Mouse (Mus musculus) thymus, adult 18-20 months (tissue): ENCODE results near the gene Mettl16.

Source experiments
- DNase-seq, 2 experiments: peaks; one replicate each; pipeline ENCODE4 v3.0.0; 2022; ENCODE audit warnings: mixed read lengths in 2 of 2

Gene Mettl16

GRCm38 (mm10) chr11:74832503-74833143 is 62.0 kb downstream of the Mettl16 start:
- DNase-seq, result peak; percentile 58 to 70

GRCm38 (mm10) chr11:74833536-74834358 is 63.1 kb downstream of the Mettl16 start:
- no peak for DNase-seq

- no peak for DNase-seq
Observed at GRCm38 (mm10) chr11:74834359-74834638, 63.7 kb downstream of the Mettl16 start.

- no peak for DNase-seq
Observed at GRCm38 (mm10) chr11:74834650-74835277, 64.1 kb downstream of the Mettl16 start.

- DNase-seq, result no peak
Observed at GRCm38 (mm10) chr11:74835593-74836224, 65.1 kb downstream of the Mettl16 start.

GRCm38 (mm10) chr11:74836225-74837055 is 65.8 kb downstream of the Mettl16 start:
- no peak for DNase-seq

- DNase-seq, result no peak
Observed at GRCm38 (mm10) chr11:74837056-74837693, 66.5 kb downstream of the Mettl16 start.

GRCm38 (mm10) chr11:74837694-74838431 is 67.2 kb downstream of the Mettl16 start:
- DNase-seq, result peak; percentile 96

GRCm38 (mm10) chr11:74838441-74838840 is 67.8 kb downstream of the Mettl16 start:
- DNase-seq, result peak; percentile 91 to 94

GRCm38 (mm10) chr11:74838971-74839370 is 68.3 kb downstream of the Mettl16 start:
- peak in 1 of 2 experiments; percentile 64 for DNase-seq

- DNase-seq, result no peak
Observed at GRCm38 (mm10) chr11:74839860-74840715, 69.5 kb downstream of the Mettl16 start.

- no peak for DNase-seq
Observed at GRCm38 (mm10) chr11:74840739-74841138, 70.1 kb downstream of the Mettl16 start.

- no peak for DNase-seq
Observed at GRCm38 (mm10) chr11:74841366-74841765, 70.7 kb downstream of the Mettl16 start.

GRCm38 (mm10) chr11:74842045-74842444 is 71.4 kb downstream of the Mettl16 start:
- no peak for DNase-seq

GRCm38 (mm10) chr11:74842656-74843434 is 72.2 kb downstream of the Mettl16 start:
- DNase-seq, result no peak

GRCm38 (mm10) chr11:74843435-74843714 is 72.7 kb downstream of the Mettl16 start:
- DNase-seq, result no peak

- no peak for DNase-seq
Observed at GRCm38 (mm10) chr11:74843761-74844160, 73.1 kb downstream of the Mettl16 start.

- no peak for DNase-seq
Observed at GRCm38 (mm10) chr11:74845784-74846183, 75.2 kb downstream of the Mettl16 start.

GRCm38 (mm10) chr11:74847919-74848521 is 77.4 kb downstream of the Mettl16 start:
- DNase-seq, result peak; percentile 49 to 62
